14 mouse cellular contexts compared by ENCODE assay signal in genomic region chr9:43226573-43227160, GRCm38 (mm10). TPM values are rescaled to one million over a fixed set of nuclear protein-coding genes. Genes with fewer than 3 reads are reported as not detected.
DNase-seq lines count a peak whose midpoint lies in the region; ATAC-seq and TF ChIP-seq lines count a peak whose summit lies in the region.
"Had no signal": no experiment of that assay in that cellular context is flagged by ENCODE, and none has a peak within 500 bp of the region (broad histone marks: within the 10 kb centered on the region; RNA-seq: fewer than 3 reads in every experiment).

No protein-coding gene starts in this region.

- no peaks in the 10 kb centered on the region for H3K9me3 ChIP-seq in kidney, embryonic 16.5 days (ENCODE audit: low read length)

- 42% methylated on average over 9 of the region's 9 CpGs for WGBS in kidney, embryonic 16.5 days
- 17% methylated on average over 9 of the region's 9 CpGs for WGBS in small intestine, adult 2 months

- ATAC-seq in Patski: peak; percentile 63
- 0 out of 2 replicates have a peak, but pooled peaks have one; percentile 28 for ATAC-seq in kidney, embryonic 16.5 days (ENCODE audit: low FRiP score, low TSS enrichment)

- TF ChIP-seq POLR2A in small intestine, adult 2 months (IDR thresholded peaks at IDR 0.05; ENCODE audit: low read depth, low read length): no peak

- intact Hi-C loops in gastrocnemius, postnatal 14 days (cut with DNase I; ENCODE audit: low total_unique reads): no loop called here

- H3K27me3 ChIP-seq in Patski: no peaks in the 10 kb centered on the region
- no peaks in the 10 kb centered on the region for H3K27me3 ChIP-seq in kidney, embryonic 16.5 days (ENCODE audit: insufficient read depth, low read length)
- H3K27me3 ChIP-seq in small intestine, adult 2 months (ENCODE audit: control insufficient read depth, insufficient read depth, low read length): no peaks in the 10 kb centered on the region

- peak overlapping the region; percentile 70; the same call in 1 of the 2 replicates for H3K27ac ChIP-seq in kidney, embryonic 16.5 days (ENCODE audit: low read length)
- H3K27ac ChIP-seq in small intestine, adult 2 months (ENCODE audit: insufficient read depth, low read depth, low read length): peak overlapping the region; percentile 92
- H3K27ac ChIP-seq: left cerebral cortex, adult 2 months had no signal

- no peak overlapping the region for H3K9ac ChIP-seq in kidney, embryonic 16.5 days (replicated peaks; ENCODE audit: low read length)

- in situ Hi-C loops in Patski (cut with MboI; ENCODE audit: low pct_unique_long_range_greater_than_20kb): no loop called here

- H3K36me3 ChIP-seq in kidney, embryonic 16.5 days (ENCODE audit: insufficient read depth, low read length): peaks cover 17% of the 10 kb centered on the region; the same call in 1 of the 2 replicates
- peaks cover 10% of the 10 kb centered on the region for H3K36me3 ChIP-seq in small intestine, adult 2 months (ENCODE audit: control insufficient read depth, insufficient read depth, low read length)

- H3K4me3 ChIP-seq in kidney, embryonic 16.5 days (ENCODE audit: low read length): no peak overlapping the region
- H3K4me3 ChIP-seq in small intestine, adult 2 months (ENCODE audit: low read depth, low read length): peak overlapping the region; percentile 36
- H3K4me3 ChIP-seq: left cerebral cortex, adult 2 months had no signal

- CTCF ChIA-PET in Patski (lab: Charles Lee): no interaction called here

- DNase-seq in gastrocnemius, postnatal 14 days: peak; percentile 18
- DNase-seq in gastrocnemius, adult 18-20 months (ENCODE audit: low spot score): no peak
- no peak for DNase-seq in Patski (ENCODE audit: low read depth, low spot score)
- DNase-seq in c-Kit-positive CD71-positive TER-119-positive erythroid progenitor cells, embryonic 14.5 days (ENCODE audit: low spot score): no peak
- no peak for DNase-seq in cerebellum, adult 9-10 months
- no peak for DNase-seq in heart, adult 8-10 months (ENCODE audit: low spot score)
- DNase-seq: adrenal gland, adult 2 months; gastrocnemius, postnatal 36 days; lung, adult 2 months; thymus, adult 18-20 months had no signal

- peaks cover 53% of the 10 kb centered on the region for H3K4me1 ChIP-seq in kidney, embryonic 16.5 days (ENCODE audit: insufficient read depth, low read length)
- peaks cover 50% of the 10 kb centered on the region for H3K4me1 ChIP-seq in small intestine, adult 2 months (ENCODE audit: control insufficient read depth, insufficient read depth, insufficient read length, low read length)

- no peak overlapping the region for H3K4me2 ChIP-seq in kidney, embryonic 16.5 days (replicated peaks; ENCODE audit: low read depth, low read length)

- POLR2A ChIA-PET in Patski (lab: Charles Lee): interaction anchor here (0.6 kb wide), 1 partner anchor 84 kb away, joined by 3 read pairs; no protein-coding TSS in a partner anchor

- TF ChIP-seq CTCF in Patski (IDR thresholded peaks at IDR 0.05): no peak
- TF ChIP-seq CTCF in small intestine, adult 2 months (IDR thresholded peaks at IDR 0.05; ENCODE audit: extremely low read depth, insufficient read length, insufficient replicate concordance, low read depth, low read length): no peak

RNA-seq across cellular contexts. Expression of gene Oaf, which starts 13.0 kb away (rescaled TPM):
- 10 to 100 TPM; 12.0 to 24.9 TPM for total RNA-seq in gastrocnemius, postnatal 14 days (2021)
- 1 to 10 TPM; 4.2 to 6.4 TPM for total RNA-seq in gastrocnemius, adult 18-20 months (2021)
- polyA plus RNA-seq in Patski (2021): 65.6 TPM
- polyA plus RNA-seq in kidney, embryonic 16.5 days (2015; fragmentation: Nextera tagmentation; extraction: Ambion mirVana): 46.6 and 63.8 TPM in 2 replicates
- polyA plus RNA-seq in small intestine, adult 2 months (2012; rRNA removed): 21.4 and 35.7 TPM in 2 replicates
- total RNA-seq in heart, adult 8-10 months (2022): 10 to 100 TPM in 1 of 4 experiments, 1 to 10 TPM in 3; 8.9 to 10.2 (median 9.0) TPM

RNA-seq across cellular contexts. Expression of gene Pou2f3, which starts 16.5 kb away (rescaled TPM):
- under 1 TPM in 1 of 2 experiments, not detected in 1; 0.11 TPM for total RNA-seq in gastrocnemius, postnatal 14 days (2021)
- total RNA-seq in gastrocnemius, adult 18-20 months (2021): under 1 TPM in 1 of 2 experiments, not detected in 1; 0.16 TPM
- 0.04 TPM for polyA plus RNA-seq in Patski (2021)
- 0.15 and 0.18 TPM in 2 replicates for polyA plus RNA-seq in kidney, embryonic 16.5 days (2015; fragmentation: Nextera tagmentation; extraction: Ambion mirVana)
- 0.55 and 1.2 TPM in 2 replicates for polyA plus RNA-seq in small intestine, adult 2 months (2012; rRNA removed)
- not detected for total RNA-seq in heart, adult 8-10 months (2022)
- total RNA-seq: adrenal gland, adult 2 months; gastrocnemius, postnatal 36 days; megakaryocyte-erythroid progenitor cell, adult 5-6 weeks had no signal
- polyA plus RNA-seq: adrenal gland, adult 2 months had no signal
